Comparison of ENCODE assay signal across 29 mouse cellular contexts in genomic region chr5:14043116-14043515, GRCm38 (mm10). TPM values are rescaled to one million over a fixed set of nuclear protein-coding genes. Genes with fewer than 3 reads are reported as not detected.
"Had no signal": no experiment of that assay in that cellular context is flagged by ENCODE, and none has a peak within 500 bp of the region (broad histone marks: within the 10 kb centered on the region; RNA-seq: fewer than 3 reads in every experiment).

No protein-coding gene starts in this region.

- H3K27ac ChIP-seq: embryonic facial prominence, embryonic 10.5 days; embryonic facial prominence, embryonic 12.5 days; embryonic facial prominence, embryonic 13.5 days; embryonic facial prominence, embryonic 15.5 days; forebrain, embryonic 10.5 days; forebrain, embryonic 12.5 days; forebrain, embryonic 13.5 days; forebrain, embryonic 15.5 days; gastrocnemius, adult 2 months; heart, adult 2 months had no signal

- DNase-seq: cerebellum, adult 9-10 months; cerebellum, adult 9-11 months; cerebellum, postnatal 10 days; cerebellum, postnatal 14 days; cerebellum, postnatal 25 days; cerebellum, postnatal 36 days; embryo, embryonic 11 days; forebrain, postnatal 0 days; gastrocnemius, adult 2 months; gastrocnemius, postnatal 10 days; gastrocnemius, postnatal 14 days; gastrocnemius, postnatal 25 days; gastrocnemius, postnatal 36 days; heart, adult 11 months; heart, adult 18-20 months; heart, adult 2 months had no signal

- H3K36me3 ChIP-seq: embryonic facial prominence, embryonic 10.5 days; embryonic facial prominence, embryonic 12.5 days; embryonic facial prominence, embryonic 13.5 days; embryonic facial prominence, embryonic 15.5 days; forebrain, embryonic 10.5 days; forebrain, embryonic 12.5 days; forebrain, embryonic 15.5 days had no signal

- H3K4me1 ChIP-seq: embryonic facial prominence, embryonic 12.5 days had no signal

- H3K4me2 ChIP-seq: embryonic facial prominence, embryonic 12.5 days; embryonic facial prominence, embryonic 13.5 days; embryonic facial prominence, embryonic 15.5 days; forebrain, embryonic 12.5 days; forebrain, embryonic 13.5 days; forebrain, embryonic 15.5 days had no signal

- ATAC-seq: forebrain, embryonic 13.5 days; forebrain, embryonic 14.5 days; forebrain, embryonic 15.5 days; forebrain, embryonic 16.5 days; forebrain, postnatal 0 days had no signal

- H3K9me3 ChIP-seq: embryonic facial prominence, embryonic 10.5 days; embryonic facial prominence, embryonic 12.5 days; embryonic facial prominence, embryonic 13.5 days; embryonic facial prominence, embryonic 15.5 days; forebrain, embryonic 10.5 days; forebrain, embryonic 12.5 days; forebrain, embryonic 13.5 days; forebrain, embryonic 15.5 days had no signal

- H3K4me3 ChIP-seq: embryonic facial prominence, embryonic 10.5 days; embryonic facial prominence, embryonic 12.5 days; embryonic facial prominence, embryonic 13.5 days; embryonic facial prominence, embryonic 15.5 days; erythroblast, embryonic 14.5 days; forebrain, embryonic 10.5 days; forebrain, embryonic 12.5 days; forebrain, embryonic 13.5 days; forebrain, embryonic 15.5 days; gastrocnemius, adult 2 months; heart, adult 2 months had no signal

- H3K9ac ChIP-seq: embryonic facial prominence, embryonic 12.5 days; embryonic facial prominence, embryonic 13.5 days; embryonic facial prominence, embryonic 15.5 days; forebrain, embryonic 12.5 days; forebrain, embryonic 13.5 days; forebrain, embryonic 15.5 days; forebrain, postnatal 0 days had no signal

- H3K27me3 ChIP-seq: embryonic facial prominence, embryonic 12.5 days; embryonic facial prominence, embryonic 13.5 days; embryonic facial prominence, embryonic 15.5 days; forebrain, embryonic 12.5 days; forebrain, embryonic 13.5 days; forebrain, embryonic 15.5 days had no signal

RNA-seq across cellular contexts. Expression of gene Sema3e, which starts 18.0 kb away (rescaled TPM):
- total RNA-seq: common myeloid progenitor, adult 5-6 weeks; granulocyte monocyte progenitor cell, adult 5-6 weeks had no signal
- polyA plus RNA-seq: erythroblast, embryonic 14.5 days had no signal
